Mouse (Mus musculus) ovary, postnatal 10 days (tissue): Measurements from ENCODE around the gene Zfp143.

ENCODE experiments used
- DNase-seq: peaks from one replicate; pipeline ENCODE4 v3.0.0; 2022; ENCODE audit warnings: low spot score

Gene Zfp143

GRCm38 (mm10) chr7:110138538-110138937, 77.5 kb downstream of the Zfp143 start:
- DNase-seq, result no peak

DNA sequence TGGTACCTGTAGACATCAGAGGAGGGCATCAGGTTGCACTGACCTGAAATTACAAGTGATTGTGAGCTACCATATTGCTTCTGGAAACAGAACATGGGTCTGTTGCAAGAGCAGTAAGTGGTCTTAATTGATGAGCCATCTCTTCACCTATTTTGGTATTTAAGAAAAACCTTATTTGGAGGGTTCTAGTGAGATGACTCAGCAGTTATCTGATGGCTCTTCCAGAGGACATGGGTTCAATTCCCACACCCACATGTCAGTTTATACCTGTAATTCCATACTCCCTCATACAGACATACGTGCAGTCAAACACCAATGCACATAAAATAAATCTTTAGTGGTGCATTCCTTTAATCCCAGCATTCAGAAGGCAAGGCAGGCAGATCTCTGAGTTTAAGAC, 82.8 kb downstream of the Zfp143 start:
- no peak for DNase-seq
